Mouse (Mus musculus): Measurements from ENCODE around the gene Gm525. TPM values are rescaled to one million over a fixed set of nuclear protein-coding genes. Genes with fewer than 3 reads are reported as not detected.

The Gm525 gene
- total RNA-seq, 2 experiments from 2014 or later = not detected

Other genes starting within 250 kb of the Gm525 start
- 10 to 100 TPM; 52.9 to 55.4 TPM for gene Akap1, start 209.3 kb upstream of the Gm525 start, total RNA-seq (2021)
- 10 to 100 TPM; 26.7 to 26.8 TPM for gene Scpep1, start 118.4 kb upstream of the Gm525 start, total RNA-seq (2021)
- gene Elobl, start 106.9 kb upstream of the Gm525 start, total RNA-seq (2021) = not detected
- 10 to 100 TPM; 27.8 to 28.3 TPM for gene Coil, start 103.6 kb upstream of the Gm525 start, total RNA-seq (2021)
- gene Trim25, start 74.5 kb upstream of the Gm525 start, total RNA-seq (2021) = 1 to 10 TPM; 5.6 to 5.8 TPM
- gene Dgke, start 7.0 kb upstream of the Gm525 start, total RNA-seq (2021) = 10 to 100 TPM; 31.6 to 33.7 TPM
- 1 to 10 TPM; 7.1 to 8.1 TPM for gene Nog, start 228.5 kb downstream of the Gm525 start, total RNA-seq (2021)

Measured in left cerebral cortex, postnatal 4 days (tissue).